Mouse (Mus musculus) neural tube, embryonic 12.5 days (tissue): ENCODE results near the gene Myo6. TPM values are rescaled to one million over a fixed set of nuclear protein-coding genes. Genes with fewer than 3 reads are reported as not detected.
A peak's percentile ranks its signal among the peaks of the same experiment; 100 is the strongest.

Source experiments
- ATAC-seq: fragments of 200-750 bp; cut with Nextera tagmentation; 2 replicates; pipeline ENCODE4 v1.8.0; 2017; ENCODE audit warnings: low read depth, mild to moderate bottlenecking, moderate TSS enrichment, moderate library complexity; ENCODE audit not compliant: low FRiP score
- H3K27ac ChIP-seq: fragments of 300-500 bp; sonication (generic); 2 replicates; pipeline ENCODE4 v1.5.1; 2016
- H3K27me3 ChIP-seq: fragments of 300-500 bp; sonication (generic); replicated peaks from 2 replicates; pipeline ENCODE4 v1.6.1; 2016; ENCODE audit warnings: mild to moderate bottlenecking
- H3K36me3 ChIP-seq: fragments of 300-500 bp; sonication (generic); 2 replicates; pipeline ENCODE4 v1.6.1; 2016; ENCODE audit warnings: mild to moderate bottlenecking
- H3K4me1 ChIP-seq: fragments of 300-500 bp; sonication (generic); 2 replicates; pipeline ENCODE4 v1.6.1; 2016
- H3K4me2 ChIP-seq: fragments of 300-500 bp; sonication (generic); replicated peaks from 2 replicates; pipeline ENCODE4 v1.6.1; 2016; ENCODE audit warnings: mild to moderate bottlenecking
- H3K4me3 ChIP-seq: fragments of 300-500 bp; sonication (generic); 2 replicates; pipeline ENCODE4 v1.5.1; 2016
- H3K9ac ChIP-seq: fragments of 300-500 bp; sonication (generic); 2 replicates; pipeline ENCODE4 v1.6.1; 2016; ENCODE audit warnings: mild to moderate bottlenecking
- H3K9me3 ChIP-seq: fragments of 300-500 bp; sonication (generic); 2 replicates; pipeline ENCODE4 v1.6.1; 2016; ENCODE audit warnings: mild to moderate bottlenecking
- WGBS: fragments of 180-500 bp; shearing (Covaris S2); methylation state at CpG from one replicate; pipeline ENCODE4 v1.1.7; 2016; 5-methylcytosine and 5-hydroxymethylcytosine counted together
- polyA plus RNA-seq: library from polyadenylated mRNA; unstranded; fragments of >200 nt; fragmentation: Nextera tagmentation; extraction: Ambion mirVana; gene quantifications from 2 replicates; pipeline ENCODE4 v1.2.1, GENCODE M21; 2016

Myo6 gene
- polyA plus RNA-seq, 1 experiment from 2014 or later: 15.7 TPM

GRCm38 (mm10) chr9:80166425-80166824 is 1.6 kb downstream of the Myo6 start:
- H3K36me3 ChIP-seq: no peaks in the 10 kb centered on the region
- H3K9ac ChIP-seq: no peak overlapping the region
- H3K4me3 ChIP-seq: no peak overlapping the region
- WGBS: 85% methylated on average over 6 of the region's 6 CpGs
- no peak for ATAC-seq
- H3K4me1 ChIP-seq: 0 out of 2 replicates have a peak, but pooled peaks cover 9% of the 10 kb centered on the region
- no peaks in the 10 kb centered on the region for H3K27me3 ChIP-seq
- no peaks in the 10 kb centered on the region for H3K9me3 ChIP-seq
- no peak overlapping the region for H3K4me2 ChIP-seq
- no peak overlapping the region for H3K27ac ChIP-seq

GRCm38 (mm10) chr9:80167089-80167488 is 2.3 kb downstream of the Myo6 start:
- 0 out of 2 replicates have a peak, but pooled peaks cover 9% of the 10 kb centered on the region for H3K4me1 ChIP-seq
- 84% methylated on average over 4 of the region's 4 CpGs for WGBS
- ATAC-seq: no peak

GRCm38 (mm10) chr9:80169551-80169950 is 4.7 kb downstream of the Myo6 start:
- 79% methylated on average over 9 of the region's 9 CpGs for WGBS
- ATAC-seq: no peak
- Histone ChIP-seq H3K4me3 (no peak overlapping the region), H3K4me2 (no peak overlapping the region), H3K27me3 (no peaks in the 10 kb centered on the region), H3K9ac (no peak overlapping the region), H3K27ac (no peak overlapping the region), H3K9me3 (no peaks in the 10 kb centered on the region), H3K36me3 (no peaks in the 10 kb centered on the region), H3K4me1 (peaks cover 8% of the 10 kb centered on the region; the same call in 1 of the 2 replicates)

More at GRCm38 (mm10) chr9:80167089-80167488, 2.3 kb downstream of the Myo6 start:
- Histone ChIP-seq H3K36me3 (no peaks in the 10 kb centered on the region), H3K27me3 (no peaks in the 10 kb centered on the region), H3K4me3 (no peak overlapping the region), H3K9me3 (no peaks in the 10 kb centered on the region), H3K9ac (no peak overlapping the region), H3K27ac (no peak overlapping the region), H3K4me2 (no peak overlapping the region)

GRCm38 (mm10) chr9:80171241-80171640 is 6.4 kb downstream of the Myo6 start:
- no peak overlapping the region for H3K4me2 ChIP-seq
- H3K4me1 ChIP-seq: peaks cover 3% of the 10 kb centered on the region; the same call in 1 of the 2 replicates
- no peaks in the 10 kb centered on the region for H3K9me3 ChIP-seq
- ATAC-seq: no peak
- H3K27me3 ChIP-seq: no peaks in the 10 kb centered on the region
- H3K4me3 ChIP-seq: no peak overlapping the region
- no peaks in the 10 kb centered on the region for H3K36me3 ChIP-seq
- no peak overlapping the region for H3K27ac ChIP-seq
- H3K9ac ChIP-seq: no peak overlapping the region

- Histone ChIP-seq H3K4me3 (no peak overlapping the region), H3K27me3 (no peaks in the 10 kb centered on the region), H3K9me3 (no peaks in the 10 kb centered on the region), H3K9ac (no peak overlapping the region), H3K36me3 (no peaks in the 10 kb centered on the region), H3K4me1 (peaks cover 3% of the 10 kb centered on the region; the same call in 1 of the 2 replicates), H3K27ac (no peak overlapping the region), H3K4me2 (no peak overlapping the region)
- WGBS: 49% methylated on average over 8 of the region's 8 CpGs
- no peak for ATAC-seq
These were observed 7.8 kb downstream of the Myo6 start for GRCm38 (mm10) chr9:80172396-80173222.

GRCm38 (mm10) chr9:80173629-80174028 is 8.8 kb downstream of the Myo6 start:
- no peaks in the 10 kb centered on the region for H3K27me3 ChIP-seq
- no peak overlapping the region for H3K4me3 ChIP-seq
- H3K9ac ChIP-seq: no peak overlapping the region
- ATAC-seq: peak; percentile 54
- H3K4me2 ChIP-seq: no peak overlapping the region
- no peak overlapping the region for H3K27ac ChIP-seq
- no peaks in the 10 kb centered on the region for H3K9me3 ChIP-seq
- peaks cover 3% of the 10 kb centered on the region; the same call in 1 of the 2 replicates for H3K4me1 ChIP-seq
- H3K36me3 ChIP-seq: no peaks in the 10 kb centered on the region
- WGBS: 44% methylated on average over 9 of the region's 9 CpGs

GRCm38 (mm10) chr9:80176696-80177478 is 12.1 kb downstream of the Myo6 start:
- Histone ChIP-seq H3K9ac (no peak overlapping the region), H3K27me3 (no peaks in the 10 kb centered on the region), H3K9me3 (no peaks in the 10 kb centered on the region), H3K4me1 (peaks cover 3% of the 10 kb centered on the region; the same call in 1 of the 2 replicates), H3K4me2 (no peak overlapping the region), H3K27ac (no peak overlapping the region), H3K36me3 (no peaks in the 10 kb centered on the region), H3K4me3 (no peak overlapping the region)
- 85% methylated on average over 13 of the region's 13 CpGs for WGBS
- no peak for ATAC-seq

- H3K27me3 ChIP-seq: no peaks in the 10 kb centered on the region
- no peak overlapping the region for H3K4me3 ChIP-seq
- ATAC-seq: no peak
- no peaks in the 10 kb centered on the region for H3K36me3 ChIP-seq
- H3K9me3 ChIP-seq: no peaks in the 10 kb centered on the region
- 91% methylated on average over 2 of the region's 2 CpGs for WGBS
- H3K4me2 ChIP-seq: no peak overlapping the region
- H3K27ac ChIP-seq: no peak overlapping the region
- no peak overlapping the region for H3K9ac ChIP-seq
- H3K4me1 ChIP-seq: peaks cover 1% of the 10 kb centered on the region; the same call in 1 of the 2 replicates
These were observed 13.8 kb downstream of the Myo6 start for GRCm38 (mm10) chr9:80178670-80179069.

GRCm38 (mm10) chr9:80179688-80180087 is 14.9 kb downstream of the Myo6 start:
- Histone ChIP-seq H3K36me3 (no peaks in the 10 kb centered on the region), H3K27ac (no peak overlapping the region), H3K27me3 (no peaks in the 10 kb centered on the region), H3K4me1 (no peaks in the 10 kb centered on the region), H3K4me3 (no peak overlapping the region), H3K9ac (no peak overlapping the region), H3K9me3 (no peaks in the 10 kb centered on the region), H3K4me2 (no peak overlapping the region)
- WGBS: 87% methylated on average over 4 of the region's 4 CpGs
- no peak for ATAC-seq

- Histone ChIP-seq H3K4me1 (no peaks in the 10 kb centered on the region), H3K4me2 (no peak overlapping the region), H3K27me3 (no peaks in the 10 kb centered on the region), H3K36me3 (no peaks in the 10 kb centered on the region), H3K9ac (no peak overlapping the region), H3K4me3 (no peak overlapping the region), H3K9me3 (no peaks in the 10 kb centered on the region), H3K27ac (no peak overlapping the region)
- WGBS: 83% methylated on average over 5 of the region's 5 CpGs
- ATAC-seq: no peak
These were observed 15.9 kb downstream of the Myo6 start for GRCm38 (mm10) chr9:80180771-80181170.

GRCm38 (mm10) chr9:80181692-80182091 is 16.9 kb downstream of the Myo6 start:
- H3K36me3 ChIP-seq: no peaks in the 10 kb centered on the region
- H3K4me2 ChIP-seq: no peak overlapping the region
- no peak for ATAC-seq
- 86% methylated on average over 1 of the region's 1 CpGs for WGBS
- H3K9ac ChIP-seq: no peak overlapping the region
- no peaks in the 10 kb centered on the region for H3K4me1 ChIP-seq
- H3K27ac ChIP-seq: no peak overlapping the region
- no peak overlapping the region for H3K4me3 ChIP-seq
- no peaks in the 10 kb centered on the region for H3K9me3 ChIP-seq
- H3K27me3 ChIP-seq: no peaks in the 10 kb centered on the region

- Histone ChIP-seq H3K9me3 (no peaks in the 10 kb centered on the region), H3K36me3 (no peaks in the 10 kb centered on the region), H3K27ac (no peak overlapping the region), H3K9ac (no peak overlapping the region), H3K4me2 (no peak overlapping the region), H3K4me3 (no peak overlapping the region), H3K4me1 (no peaks in the 10 kb centered on the region), H3K27me3 (no peaks in the 10 kb centered on the region)
- ATAC-seq: 0 out of 2 replicates have a peak, but pooled peaks have one; percentile 26
- 75% methylated on average over 5 of the region's 5 CpGs for WGBS
These were observed 19.3 kb downstream of the Myo6 start for GRCm38 (mm10) chr9:80184138-80184537.
